Mouse (Mus musculus): ENCODE data around the gene Arnt2.

Gene Arnt2

GRCm38 (mm10) chr7:84246878-84247277 lies 163.1 kb downstream of the Arnt2 start:
- DNase-seq (ENCODE audit: low spot score in 2 of 2), result no peak

- no peak for DNase-seq (ENCODE audit: low spot score in 2 of 2)
These were observed 163.9 kb downstream of the Arnt2 start for GRCm38 (mm10) chr7:84246093-84246492.

- DNase-seq (ENCODE audit: low spot score in 2 of 2), result no peak
These were observed 169.6 kb downstream of the Arnt2 start for GRCm38 (mm10) chr7:84240406-84240805.

- DNase-seq (ENCODE audit: low spot score in 2 of 2), result no peak
These were observed 172.3 kb downstream of the Arnt2 start for GRCm38 (mm10) chr7:84237655-84238054.

- no peak for DNase-seq (ENCODE audit: low spot score in 2 of 2)
These were observed 178.6 kb downstream of the Arnt2 start for GRCm38 (mm10) chr7:84231396-84231795.

- DNase-seq (ENCODE audit: low spot score in 2 of 2), result no peak
These were observed 182.3 kb downstream of the Arnt2 start for GRCm38 (mm10) chr7:84227652-84228051.

- DNase-seq (ENCODE audit: low spot score in 2 of 2), result no peak
These were observed 183.1 kb downstream of the Arnt2 start for GRCm38 (mm10) chr7:84226909-84227308.

GRCm38 (mm10) chr7:84212112-84212511 lies 197.9 kb downstream of the Arnt2 start:
- no peak for DNase-seq (ENCODE audit: low spot score in 2 of 2)

- no peak for DNase-seq (ENCODE audit: low spot score in 2 of 2)
These were observed 199.2 kb downstream of the Arnt2 start for GRCm38 (mm10) chr7:84210585-84211291.

GRCm38 (mm10) chr7:84203981-84204380 lies 206.0 kb downstream of the Arnt2 start:
- peak; percentile 33 to 70 for DNase-seq (ENCODE audit: low spot score in 2 of 2)

GRCm38 (mm10) chr7:84201151-84202068 lies 208.6 kb downstream of the Arnt2 start:
- no peak for DNase-seq (ENCODE audit: low spot score in 2 of 2)

GRCm38 (mm10) chr7:84197208-84197860 lies 212.6 kb downstream of the Arnt2 start:
- no peak for DNase-seq (ENCODE audit: low spot score in 2 of 2)

All from frontal cortex, postnatal 36 days (tissue).